Mouse (Mus musculus) forelimb bud, embryonic 11.5 days (tissue): ENCODE data around the gene Snx10.
A peak's percentile ranks its signal among the peaks of the same experiment; 100 is the strongest.

Source experiments
- DNase-seq: peaks from one replicate; pipeline ENCODE4 v3.0.0-alpha.2; 2012; ENCODE audit warnings: low read depth, low spot score

The Snx10 gene

GRCm38 (mm10) chr6:51533467-51534200 is 9.9 kb downstream of the Snx10 start:
- no peak for DNase-seq

- no peak for DNase-seq
Measured at GRCm38 (mm10) chr6:51535571-51535970, 11.9 kb downstream of the Snx10 start.

- no peak for DNase-seq
Measured at GRCm38 (mm10) chr6:51540525-51540924, 16.8 kb downstream of the Snx10 start.

GRCm38 (mm10) chr6:51541422-51541821 is 17.7 kb downstream of the Snx10 start:
- no peak for DNase-seq

GRCm38 (mm10) chr6:51542147-51542546 is 18.4 kb downstream of the Snx10 start:
- no peak for DNase-seq

- DNase-seq = peak; percentile 34
Measured at GRCm38 (mm10) chr6:51543639-51544117, 20.0 kb downstream of the Snx10 start.

- DNase-seq = no peak
Measured at GRCm38 (mm10) chr6:51544118-51544681, 20.5 kb downstream of the Snx10 start.

- DNase-seq = no peak
Measured at GRCm38 (mm10) chr6:51545219-51545859, 21.6 kb downstream of the Snx10 start.

GRCm38 (mm10) chr6:51546085-51546484 is 22.4 kb downstream of the Snx10 start:
- DNase-seq = no peak

- no peak for DNase-seq
Measured at GRCm38 (mm10) chr6:51548757-51549156, 25.1 kb downstream of the Snx10 start.

GRCm38 (mm10) chr6:51551267-51551802 is 27.6 kb downstream of the Snx10 start:
- DNase-seq = no peak

GRCm38 (mm10) chr6:51556562-51556961 is 32.9 kb downstream of the Snx10 start:
- no peak for DNase-seq

GRCm38 (mm10) chr6:51558311-51558710 is 34.6 kb downstream of the Snx10 start:
- no peak for DNase-seq

GRCm38 (mm10) chr6:51566771-51567680 is 43.3 kb downstream of the Snx10 start:
- DNase-seq = no peak

- DNase-seq = no peak
Measured at GRCm38 (mm10) chr6:51569086-51569485, 45.4 kb downstream of the Snx10 start.

- no peak for DNase-seq
Measured at GRCm38 (mm10) chr6:51573136-51573535, 49.4 kb downstream of the Snx10 start.

- no peak for DNase-seq
Measured at GRCm38 (mm10) chr6:51574132-51574531, 50.4 kb downstream of the Snx10 start.

GRCm38 (mm10) chr6:51578415-51578814 is 54.7 kb downstream of the Snx10 start:
- no peak for DNase-seq

- peak; percentile 94 for DNase-seq
Measured at GRCm38 (mm10) chr6:51580040-51580680, 56.5 kb downstream of the Snx10 start.

GRCm38 (mm10) chr6:51581418-51581817 is 57.7 kb downstream of the Snx10 start:
- no peak for DNase-seq

- no peak for DNase-seq
Measured at GRCm38 (mm10) chr6:51582051-51582450, 58.4 kb downstream of the Snx10 start.
